Mouse (Mus musculus): ENCODE data around the gene Ess2.

- TF ChIP-seq POLR2A (IDR thresholded peaks at IDR 0.05; ENCODE audit: control insufficient read depth, extremely low read depth, insufficient read depth, low read length, poor library complexity) (no peak), CTCF (IDR thresholded peaks at IDR 0.05; ENCODE audit: borderline replicate concordance, control insufficient read depth, extremely low read depth, insufficient read depth, low read length, poor library complexity) (no peak)
These were observed 38.9 kb upstream of the Ess2 start for GRCm38 (mm10) chr16:17950068-17950467.
